Mouse (Mus musculus) midbrain, embryonic 16.5 days (tissue): ENCODE results near the gene Ercc2. TPM values are rescaled to one million over a fixed set of nuclear protein-coding genes. Genes with fewer than 3 reads are reported as not detected.

Experiments used
- ATAC-seq: fragments of 200-750 bp; cut with Nextera tagmentation; 2 replicates; pipeline ENCODE4 v1.8.0; 2017; ENCODE audit warnings: moderate TSS enrichment
- H3K27ac ChIP-seq: fragments of 300-500 bp; sonication (generic); 2 replicates; pipeline ENCODE4 v1.5.1; 2014; ENCODE audit warnings: mild to moderate bottlenecking, low read length, mixed read lengths
- H3K27me3 ChIP-seq: fragments of 300-500 bp; sonication (generic); 2 replicates; pipeline ENCODE4 v1.6.1; 2014; ENCODE audit warnings: low read depth, low read length, mixed read lengths; ENCODE audit not compliant: control insufficient read depth, insufficient read depth
- H3K36me3 ChIP-seq: fragments of 300-500 bp; sonication (generic); 2 replicates; pipeline ENCODE4 v1.6.1; 2014; ENCODE audit warnings: mild to moderate bottlenecking, low read length, moderate library complexity, mixed read lengths; ENCODE audit not compliant: control insufficient read depth, insufficient read depth
- H3K4me1 ChIP-seq: fragments of 300-500 bp; sonication (generic); 2 replicates; pipeline ENCODE4 v1.6.1; 2014; ENCODE audit warnings: mild to moderate bottlenecking, low read length, mixed read lengths; ENCODE audit not compliant: control insufficient read depth, insufficient read depth
- H3K4me2 ChIP-seq: fragments of 300-500 bp; sonication (generic); 2 replicates; pipeline ENCODE4 v1.6.1; 2014; ENCODE audit warnings: mild to moderate bottlenecking, low read length, mixed read lengths
- H3K4me3 ChIP-seq: fragments of 300-500 bp; sonication (generic); 2 replicates; pipeline ENCODE4 v1.5.1; 2014; ENCODE audit warnings: low read depth, mild to moderate bottlenecking, low read length, moderate library complexity, mixed read lengths
- H3K9ac ChIP-seq: fragments of 300-500 bp; sonication (generic); 2 replicates; pipeline ENCODE4 v1.6.1; 2014; ENCODE audit warnings: low read depth, low read length, mixed read lengths
- H3K9me3 ChIP-seq: fragments of 300-500 bp; sonication (generic); replicated peaks from 2 replicates; pipeline ENCODE4 v1.6.1; 2014; ENCODE audit warnings: mild to moderate bottlenecking, low read length, mixed read lengths; ENCODE audit not compliant: control insufficient read depth, poor library complexity, severe bottlenecking
- WGBS: fragments of 180-500 bp; shearing (Covaris S2); extraction: QIAGEN DNeasy Blood & Tissue Kit; methylation state at CpG from one replicate; pipeline ENCODE4 v1.1.7; 2014; 5-methylcytosine and 5-hydroxymethylcytosine counted together
- polyA plus RNA-seq: library from polyadenylated mRNA; unstranded; fragments of >200 nt; fragmentation: Nextera tagmentation; extraction: Ambion mirVana; gene quantifications from 2 replicates; pipeline ENCODE4 v1.2.1, GENCODE M21; 2015

Gene Ercc2
- polyA plus RNA-seq, 1 experiment from 2014 or later, result 29.5 TPM

- Histone ChIP-seq H3K4me2 (no peak overlapping the region), H3K9ac (no peak overlapping the region), H3K4me3 (no peak overlapping the region), H3K36me3 (peaks cover 34% of the 10 kb centered on the region), H3K4me1 (no peaks in the 10 kb centered on the region), H3K27me3 (no peaks in the 10 kb centered on the region; the same call in 1 of the 2 replicates), H3K9me3 (no peaks in the 10 kb centered on the region), H3K27ac (no peak overlapping the region)
- WGBS, result 74% methylated on average over 6 of the region's 6 CpGs
- ATAC-seq, result no peak
These were observed 44.5 kb downstream of the Ercc2 start for GRCm38 (mm10) chr7:19426349-19426748.

DNA sequence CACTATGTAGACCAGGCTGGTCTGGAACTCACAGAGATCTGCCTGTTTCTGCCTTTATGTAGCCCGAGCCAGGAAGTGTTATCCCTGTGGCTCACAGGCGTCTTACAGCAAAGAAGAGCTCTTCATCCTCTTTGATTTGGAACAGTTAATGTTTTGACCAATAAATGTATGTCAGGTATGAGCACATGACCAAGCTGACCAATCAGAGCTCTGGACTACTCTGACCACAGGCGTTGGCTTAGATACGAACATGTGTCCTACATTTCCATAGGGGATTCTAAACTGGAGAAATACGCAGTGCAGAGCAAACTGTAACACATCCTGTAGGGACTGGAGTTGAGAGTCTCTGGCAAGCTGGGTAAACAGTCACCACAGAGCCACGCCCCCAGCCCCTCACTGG is 45.1 kb downstream of the Ercc2 start:
- H3K9me3 ChIP-seq, result no peaks in the 10 kb centered on the region
- peaks cover 39% of the 10 kb centered on the region for H3K36me3 ChIP-seq
- 84% methylated on average over 6 of the region's 6 CpGs for WGBS

DNA sequence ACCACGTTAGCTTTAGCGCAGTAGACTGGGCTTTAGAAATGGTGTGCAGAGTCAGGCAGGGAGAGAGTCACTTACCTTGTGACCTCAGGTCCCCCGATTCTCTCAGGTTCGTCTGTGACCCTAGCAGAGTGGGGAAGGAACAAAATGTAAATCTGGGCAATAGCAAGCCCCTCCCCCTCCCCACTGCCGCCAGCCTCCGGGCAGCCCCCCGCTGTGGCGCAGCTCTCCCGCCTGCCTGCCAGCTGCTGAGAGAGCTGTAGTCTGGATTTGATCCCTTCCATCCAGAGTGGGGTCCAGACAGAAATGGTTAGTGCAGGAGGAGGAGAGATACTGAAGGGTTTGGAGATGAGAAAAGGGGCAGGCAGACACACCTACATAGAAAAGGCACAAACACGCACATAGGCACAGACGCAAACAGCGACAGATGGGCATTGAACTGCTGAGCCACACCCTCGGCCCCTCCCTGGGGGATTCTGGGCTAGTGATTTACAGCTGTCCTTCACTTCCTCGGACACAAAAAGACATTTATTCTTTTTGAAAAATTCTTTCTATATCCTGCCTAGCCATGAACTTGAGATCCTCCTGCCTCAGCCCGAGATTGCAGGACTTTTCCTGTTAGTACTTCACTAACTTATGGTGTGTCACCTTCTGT is 46.3 kb downstream of the Ercc2 start:
- WGBS, result 61% methylated on average over 15 of the region's 15 CpGs
- Histone ChIP-seq H3K27ac (no peak overlapping the region), H3K27me3 (no peaks in the 10 kb centered on the region), H3K9me3 (no peaks in the 10 kb centered on the region), H3K4me1 (no peaks in the 10 kb centered on the region), H3K4me2 (no peak overlapping the region), H3K36me3 (peaks cover 49% of the 10 kb centered on the region), H3K9ac (no peak overlapping the region), H3K4me3 (no peak overlapping the region)
- ATAC-seq, result no peak

More for the DNA sequence above, 45.1 kb downstream of the Ercc2 start:
- no peak overlapping the region for H3K4me2 ChIP-seq
- H3K4me3 ChIP-seq, result no peak overlapping the region
- no peak for ATAC-seq
- no peak overlapping the region for H3K9ac ChIP-seq
- no peaks in the 10 kb centered on the region for H3K4me1 ChIP-seq
- no peaks in the 10 kb centered on the region; the same call in 1 of the 2 replicates for H3K27me3 ChIP-seq
- H3K27ac ChIP-seq, result no peak overlapping the region

GRCm38 (mm10) chr7:19429726-19430125 is 47.9 kb downstream of the Ercc2 start:
- Histone ChIP-seq H3K4me2 (no peak overlapping the region), H3K9me3 (no peaks in the 10 kb centered on the region), H3K27ac (no peak overlapping the region), H3K9ac (no peak overlapping the region), H3K36me3 (peaks cover 64% of the 10 kb centered on the region), H3K27me3 (no peaks in the 10 kb centered on the region), H3K4me1 (no peaks in the 10 kb centered on the region), H3K4me3 (no peak overlapping the region)
- no peak for ATAC-seq
- 68% methylated on average over 8 of the region's 8 CpGs for WGBS

GRCm38 (mm10) chr7:19430402-19430801 is 48.6 kb downstream of the Ercc2 start:
- H3K9me3 ChIP-seq, result no peaks in the 10 kb centered on the region
- H3K9ac ChIP-seq, result no peak overlapping the region
- WGBS, result 92% methylated on average over 6 of the region's 6 CpGs
- no peak overlapping the region for H3K4me3 ChIP-seq
- H3K36me3 ChIP-seq, result peaks cover 63% of the 10 kb centered on the region
- no peak overlapping the region for H3K4me2 ChIP-seq
- H3K27ac ChIP-seq, result no peak overlapping the region
- H3K27me3 ChIP-seq, result no peaks in the 10 kb centered on the region
- no peak for ATAC-seq
- no peaks in the 10 kb centered on the region for H3K4me1 ChIP-seq

- no peaks in the 10 kb centered on the region for H3K4me1 ChIP-seq
- 97% methylated on average over 2 of the region's 2 CpGs for WGBS
- no peak for ATAC-seq
These were observed 50.7 kb downstream of the Ercc2 start for GRCm38 (mm10) chr7:19432475-19432874.

DNA sequence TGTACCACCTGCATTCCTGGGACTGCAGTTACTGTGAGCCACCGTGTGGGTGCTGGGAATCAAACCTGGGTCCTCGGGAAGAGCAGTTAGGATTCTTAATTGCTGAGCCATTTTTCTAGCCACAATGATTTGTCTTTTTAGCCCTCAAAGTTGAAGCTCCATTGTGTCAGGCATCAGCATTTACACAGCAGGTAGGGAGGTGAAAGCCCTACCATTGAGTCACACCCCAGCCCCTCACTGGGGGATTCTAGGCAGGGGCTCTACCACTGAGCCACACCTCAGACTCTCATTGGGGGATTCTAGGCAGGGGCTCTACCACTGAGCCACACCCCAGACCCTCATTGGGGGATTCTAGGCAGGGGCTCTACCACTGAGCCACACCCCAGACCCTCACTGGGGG is 54.5 kb downstream of the Ercc2 start:
- no peak overlapping the region for H3K9ac ChIP-seq
- no peak overlapping the region for H3K4me2 ChIP-seq
- H3K9me3 ChIP-seq, result no peaks in the 10 kb centered on the region
- H3K27me3 ChIP-seq, result no peaks in the 10 kb centered on the region
- no peak overlapping the region for H3K4me3 ChIP-seq
- H3K4me1 ChIP-seq, result no peaks in the 10 kb centered on the region
- H3K27ac ChIP-seq, result no peak overlapping the region
- ATAC-seq, result no peak
- 100% methylated on average over 2 of the region's 2 CpGs for WGBS
- H3K36me3 ChIP-seq, result peaks cover 49% of the 10 kb centered on the region

More at GRCm38 (mm10) chr7:19432475-19432874, 50.7 kb downstream of the Ercc2 start:
- Histone ChIP-seq H3K4me2 (no peak overlapping the region), H3K27ac (no peak overlapping the region), H3K4me3 (no peak overlapping the region), H3K9me3 (no peaks in the 10 kb centered on the region), H3K27me3 (no peaks in the 10 kb centered on the region), H3K36me3 (peaks cover 69% of the 10 kb centered on the region), H3K9ac (no peak overlapping the region)

DNA sequence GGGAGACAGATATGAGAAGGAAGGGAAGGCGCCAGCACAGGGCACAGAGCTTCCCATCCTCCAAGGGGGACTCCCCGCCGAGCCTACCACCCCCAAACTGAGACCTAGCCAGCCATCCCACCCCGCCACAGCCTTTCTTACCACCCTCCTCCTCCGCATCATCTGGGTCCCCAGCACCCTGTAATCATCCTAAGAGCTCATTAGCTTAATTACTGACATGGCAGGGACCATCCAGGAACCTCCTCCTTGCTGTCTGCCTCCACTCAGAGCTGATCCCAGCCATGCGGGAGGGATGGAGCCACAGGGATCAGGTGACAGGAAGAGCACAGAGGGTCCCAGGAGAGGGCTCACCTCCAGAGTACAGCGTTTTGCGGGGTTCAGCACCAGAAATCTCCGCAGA is 55.2 kb downstream of the Ercc2 start:
- H3K27me3 ChIP-seq, result no peaks in the 10 kb centered on the region
- no peak for ATAC-seq
- H3K27ac ChIP-seq, result no peak overlapping the region
- H3K4me3 ChIP-seq, result no peak overlapping the region
- no peaks in the 10 kb centered on the region for H3K9me3 ChIP-seq
- no peaks in the 10 kb centered on the region for H3K4me1 ChIP-seq
- no peak overlapping the region for H3K9ac ChIP-seq
- H3K4me2 ChIP-seq, result no peak overlapping the region
- 88% methylated on average over 9 of the region's 9 CpGs for WGBS
- peaks cover 42% of the 10 kb centered on the region for H3K36me3 ChIP-seq

GRCm38 (mm10) chr7:19441448-19442091 is 59.8 kb downstream of the Ercc2 start:
- H3K36me3 ChIP-seq, result peaks cover 18% of the 10 kb centered on the region
- no peak overlapping the region for H3K4me2 ChIP-seq
- no peak overlapping the region for H3K4me3 ChIP-seq
- no peaks in the 10 kb centered on the region for H3K27me3 ChIP-seq
- H3K4me1 ChIP-seq, result no peaks in the 10 kb centered on the region
- 86% methylated on average over 9 of the region's 9 CpGs for WGBS
- no peaks in the 10 kb centered on the region for H3K9me3 ChIP-seq
- H3K9ac ChIP-seq, result no peak overlapping the region
- H3K27ac ChIP-seq, result no peak overlapping the region
- no peak for ATAC-seq
